Mouse (Mus musculus): ENCODE results near the gene Snrpa. TPM values are rescaled to one million over a fixed set of nuclear protein-coding genes. Genes with fewer than 3 reads are reported as not detected.

The Snrpa gene
- total and polyA plus RNA-seq, 3 experiments: 67.1 to 233 (median 123) TPM

DNA sequence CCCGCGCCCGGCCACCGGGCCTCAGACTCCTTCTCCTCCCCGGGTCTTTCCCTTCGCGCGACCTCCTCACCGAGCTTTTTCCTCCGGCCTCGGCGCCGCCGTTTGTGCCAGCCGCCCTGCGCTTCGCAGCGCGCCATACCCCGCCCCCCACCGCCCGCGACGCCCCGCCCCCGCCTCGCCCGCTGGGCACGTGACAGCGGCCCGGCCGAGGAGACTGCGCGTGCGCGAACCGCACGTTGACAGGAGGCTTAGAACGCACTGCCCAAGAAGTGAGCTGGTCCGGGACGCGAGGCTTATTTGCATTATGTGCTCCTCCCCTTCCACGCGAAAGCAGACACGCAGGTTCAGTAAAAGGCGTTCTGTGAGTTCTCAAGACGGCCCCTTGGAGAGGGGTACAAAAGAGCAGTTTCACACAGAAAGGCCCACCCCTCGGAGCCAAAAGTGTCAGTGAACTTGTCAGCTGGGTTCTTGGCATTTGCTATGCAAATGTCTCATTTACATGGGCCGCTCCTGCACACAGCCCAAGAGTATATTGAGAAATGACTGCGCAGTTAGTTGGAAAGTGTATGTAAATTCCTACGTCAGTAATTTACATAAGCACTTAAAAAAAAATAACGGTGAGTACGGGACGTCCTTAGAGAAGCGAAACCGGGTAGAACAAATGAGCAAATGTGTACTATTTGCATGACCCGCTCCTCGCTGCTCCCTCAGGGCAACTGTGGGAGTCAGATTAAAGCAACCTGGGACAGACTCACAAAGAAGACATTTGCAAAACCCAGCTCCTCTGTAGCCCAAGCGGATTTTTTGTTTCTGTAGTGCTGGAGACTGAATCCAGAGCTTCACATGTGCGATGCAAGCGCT is 29.2 kb downstream of the Snrpa start, which contains the start of gene Egln2:
Egln2 (minus strand) TSS at position 189 of the 861 bp plus-strand sequence.
- peak; percentile 98 for DNase-seq (ENCODE audit: extremely low read depth)
- no peaks in the 10 kb centered on the region for H3K27me3 ChIP-seq (replicated peaks)
- peak within 1 kb of the TSS; percentile 86 to 98 (median 92) for H3K4me3 ChIP-seq (replicated peaks in 1 of 3; ENCODE audit: low read depth in 2 of 3, low read length in 2 of 3, poor library complexity in 1 of 3)
- peak within 1 kb of the TSS; percentile 77 for H3K4me2 ChIP-seq (ENCODE audit: insufficient read depth, low read depth, poor library complexity, severe bottlenecking)
- H3K9me3 ChIP-seq (replicated peaks; ENCODE audit: low read length): no peaks in the 10 kb centered on the region
- TF ChIP-seq KAT2A (IDR thresholded peaks at IDR 0.05; ENCODE audit: insufficient replicate concordance, low read length) (no peak), MXI1 (IDR thresholded peaks at IDR 0.05; ENCODE audit: low read depth, low read length) (no peak; the same call in 1 of the 2 replicates), CHD1 (IDR thresholded peaks at IDR 0.05; ENCODE audit: low read depth, low read length) (no peak), POLR2A (IDR thresholded peaks at IDR 0.05; ENCODE audit: low read depth, low read length) (peak; percentile 70), POLR2AphosphoS2 (IDR thresholded peaks at IDR 0.05; ENCODE audit: low read depth, low read length) (peak; percentile 64; the same call in 1 of the 2 replicates), CTCF (conservative IDR thresholded peaks at IDR 0.05 in 1 of 2, IDR thresholded peaks at IDR 0.05 in 1 of 2; ENCODE audit: low read depth in 2 of 2, low read length in 2 of 2) (no peak), NELFE (IDR thresholded peaks at IDR 0.05; ENCODE audit: low read depth, low read length) (peak; percentile 84), ELF1 (IDR thresholded peaks at IDR 0.05; ENCODE audit: low read depth, low read length) (0 out of 2 replicates have a peak, but pooled peaks have one; percentile 23), TBP (conservative IDR thresholded peaks at IDR 0.05; ENCODE audit: low read depth, low read length) (peak; percentile 91), CHD2 (IDR thresholded peaks at IDR 0.05; ENCODE audit: low read length) (no peak; the same call in 1 of the 2 replicates), ZC3H11A (IDR thresholded peaks at IDR 0.05; ENCODE audit: low read depth, low read length) (no peak), NRF1 (IDR thresholded peaks at IDR 0.05; ENCODE audit: low read depth, low read length) (peak; percentile 80), MYC (IDR thresholded peaks at IDR 0.05; ENCODE audit: low read depth, low read length) (no peak; the same call in 1 of the 2 replicates), USF2 (conservative IDR thresholded peaks at IDR 0.05; ENCODE audit: low read depth, low read length) (peak; percentile 64), SMC3 (IDR thresholded peaks at IDR 0.05; ENCODE audit: low read depth, low read length) (0 out of 2 replicates have a peak, but pooled peaks have one; percentile 0), USF1 (IDR thresholded peaks at IDR 0.05; ENCODE audit: low read depth, low read length) (peak; percentile 84), JUND (conservative IDR thresholded peaks at IDR 0.05; ENCODE audit: low read depth, low read length) (peak; percentile 57), IRF4 (IDR thresholded peaks at IDR 0.05; ENCODE audit: low read depth, low read length) (peak; percentile 89), ETS1 (conservative IDR thresholded peaks at IDR 0.05; ENCODE audit: low read depth, low read length) (peak; percentile 95), MAZ (IDR thresholded peaks at IDR 0.05; ENCODE audit: low read depth, low read length) (0 out of 2 replicates have a peak, but pooled peaks have one; percentile 57), TCF12 (IDR thresholded peaks at IDR 0.05; ENCODE audit: low read depth, low read length) (peak; percentile 90), ZNF384 (IDR thresholded peaks at IDR 0.05; ENCODE audit: low read depth, low read length) (peak; percentile 98), MAX (IDR thresholded peaks at IDR 0.05; ENCODE audit: low read length) (no peak), JUN (IDR thresholded peaks at IDR 0.05; ENCODE audit: insufficient read depth, low read depth, low read length) (peak; percentile 61), MAFK (IDR thresholded peaks at IDR 0.05; ENCODE audit: insufficient replicate concordance, low read length) (peak; percentile 77), SIN3A (IDR thresholded peaks at IDR 0.05; ENCODE audit: low read length) (peak; percentile 76), EP300 (IDR thresholded peaks at IDR 0.05; ENCODE audit: low read length) (peak; percentile 82), E2F4 (IDR thresholded peaks at IDR 0.05; ENCODE audit: insufficient replicate concordance, low read depth, low read length) (no peak), MEF2A (IDR thresholded peaks at IDR 0.05; ENCODE audit: borderline replicate concordance, low read depth, low read length) (peak; percentile 82; the same call in 1 of the 2 replicates), BHLHE40 (IDR thresholded peaks at IDR 0.05; ENCODE audit: low read depth, low read length) (peak; percentile 91), ZMIZ1 (IDR thresholded peaks at IDR 0.05; ENCODE audit: low read depth, low read length) (peak; percentile 94), HCFC1 (IDR thresholded peaks at IDR 0.05; ENCODE audit: low read depth, low read length) (no peak; the same call in 1 of the 2 replicates), RCOR1 (conservative IDR thresholded peaks at IDR 0.05; ENCODE audit: low read depth, low read length) (peak; percentile 65; the same call in 1 of the 2 replicates)
- dilution Hi-C loops (cut with MboI; ENCODE audit: extremely low pct_ligation_motif_present, extremely low pct_unique_long_range_greater_than_20kb, low sequenced_read_pairs): no loop called here
- H3K27ac ChIP-seq (ENCODE audit: insufficient read depth, low read depth): peak within 1 kb of the TSS; percentile 99
- H3K9ac ChIP-seq (ENCODE audit: insufficient read depth, low read depth): peak within 1 kb of the TSS; percentile 90
- peaks cover 27 to 60% of the 10 kb centered on the region in 2 experiments for H3K4me1 ChIP-seq (ENCODE audit: control insufficient read depth in 1 of 2, insufficient read depth in 2 of 2)
- peaks cover 26 to 60% of the 10 kb centered on the region in 2 experiments for H3K36me3 ChIP-seq (replicated peaks in 1 of 2; ENCODE audit: control insufficient read depth in 1 of 2, insufficient read depth in 1 of 2, low read length in 1 of 2)
- in situ Hi-C loops (cut with MboI; ENCODE audit: low pct_ligation_motif_present, low pct_unique_long_range_greater_than_20kb, low sequenced_read_pairs): no loop called here
- peaks cover 40% of the 10 kb centered on the region for H3K79me2 ChIP-seq (replicated peaks; ENCODE audit: control insufficient read depth, extremely low read depth, insufficient read depth, poor library complexity, severe bottlenecking)

Data from CH12.LX (cell line).